ENCODE assay signal across 7 mouse cellular contexts in genomic region chr7:49462328-49462811, GRCm38 (mm10).
A peak's percentile ranks its signal among the peaks of the same experiment; 100 is the strongest.
DNase-seq lines count a peak whose midpoint lies in the region; ATAC-seq lines count a peak whose summit lies in the region.

No protein-coding gene starts in this region.

- intact Hi-C loops in gastrocnemius, postnatal 36 days (cut with DNase I) = no loop called here

- DNase-seq in CD8-positive naive resting alpha-beta T cell, adult 2 months (ENCODE audit: low read depth in 2 of 2, low spot score in 2 of 2) = peak; percentile 4 to 10
- peak; percentile 30 for DNase-seq in lung, postnatal 14 days
- no peak for DNase-seq in c-Kit-positive CD71-positive TER-119-positive erythroid progenitor cells, embryonic 14.5 days (ENCODE audit: low spot score)
- DNase-seq in frontal cortex, adult 2 months (ENCODE audit: extremely low spot score in 1 of 2, low spot score in 1 of 2) = no peak
- DNase-seq in gastrocnemius, postnatal 36 days = no peak

- ATAC-seq in activated CD4-positive, CD25-positive, alpha-beta regulatory T cell, adult 4 months = peak; percentile 75
- peak; percentile 87 for ATAC-seq in inflammation-experienced regulatory T-cells, adult 6 months

Comparison
In these comparisons a context has a peak if more than half of its experiments do, and no peak if none do; other contexts are left out.
1. DNase-seq: peak in CD8-positive naive resting alpha-beta T cell, adult 2 months (2 of 2) and lung, postnatal 14 days (single experiment); none in c-Kit-positive CD71-positive TER-119-positive erythroid progenitor cells, embryonic 14.5 days (single experiment), frontal cortex, adult 2 months (0 of 2) and gastrocnemius, postnatal 36 days (0 of 2).